Mouse (Mus musculus): Measurements from ENCODE around the gene Tnfrsf21.

DNA sequence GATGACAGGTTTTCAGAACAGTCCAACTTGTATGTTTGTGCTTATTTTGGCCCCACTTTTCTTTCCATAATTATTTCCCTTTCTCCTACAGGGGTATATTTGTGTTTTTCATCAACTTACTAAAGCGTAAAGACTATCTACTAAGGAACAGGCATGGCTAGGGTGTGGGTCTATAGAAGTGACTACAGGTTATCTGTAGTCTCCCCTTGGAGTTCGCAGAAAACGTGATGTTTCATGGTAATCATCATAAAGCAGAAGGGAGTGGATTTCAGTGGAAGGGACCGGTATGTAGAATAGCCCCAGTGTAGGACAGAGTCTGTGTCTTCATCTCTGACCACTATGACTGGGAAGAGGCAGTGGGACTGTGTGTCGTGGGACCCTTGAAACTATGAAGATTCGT, 8.7 kb downstream of the Tnfrsf21 start:
- TF ChIP-seq CTCF (IDR thresholded peaks at IDR 0.05; ENCODE audit: borderline replicate concordance, insufficient read depth, low read depth, low read length), result no peak
- no peak for TF ChIP-seq POLR2A (IDR thresholded peaks at IDR 0.05; ENCODE audit: borderline replicate concordance, insufficient read depth, low read length)
